Comparison of ENCODE assay signal across 9 mouse cellular contexts in the genomic region with DNA sequence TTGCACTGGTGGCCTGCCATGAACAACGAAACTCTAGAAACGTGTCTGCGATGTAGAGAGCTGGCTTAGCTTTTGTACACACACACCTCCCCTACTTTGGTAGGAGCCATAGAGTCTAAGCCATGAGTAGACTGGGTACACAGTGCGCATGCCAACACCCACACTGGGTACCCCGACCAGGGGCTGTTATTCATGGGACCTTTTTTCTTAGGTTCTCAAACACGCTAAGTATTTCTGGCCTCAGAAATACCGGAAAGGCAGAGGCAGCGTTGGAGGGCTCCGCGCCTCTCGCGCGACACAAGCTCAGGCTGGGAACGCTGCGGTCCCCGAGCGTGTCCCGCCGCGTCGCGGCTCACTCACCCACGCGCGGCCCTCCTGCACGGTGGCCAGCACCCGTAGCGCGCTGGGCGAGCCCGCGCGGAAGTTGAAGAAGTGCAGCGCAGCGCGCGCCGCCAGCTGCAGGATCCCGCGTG. TPM values are rescaled to one million over a fixed set of nuclear protein-coding genes. Genes with fewer than 3 reads are reported as not detected.
DNase-seq lines count a peak whose midpoint lies in the region; ATAC-seq and TF ChIP-seq lines count a peak whose summit lies in the region.
"Had no signal": no experiment of that assay in that cellular context is flagged by ENCODE, and none has a peak within 500 bp of the region (broad histone marks: within the 10 kb centered on the region; RNA-seq: fewer than 3 reads in every experiment).

No protein-coding gene starts in this region.

- peak overlapping the region; percentile 59 for H3K4me3 ChIP-seq in left cerebral cortex, adult 2 months
- H3K4me3 ChIP-seq in heart, embryonic 15.5 days: peak overlapping the region; percentile 57
- peak overlapping the region; percentile 64 for H3K4me3 ChIP-seq in limb, embryonic 13.5 days
- peak overlapping the region; percentile 68 for H3K4me3 ChIP-seq in midbrain, embryonic 16.5 days (ENCODE audit: low read depth, low read length)

- H3K9ac ChIP-seq in heart, embryonic 15.5 days: peak overlapping the region; percentile 53
- peak overlapping the region; percentile 80 for H3K9ac ChIP-seq in limb, embryonic 13.5 days
- peak overlapping the region; percentile 74 for H3K9ac ChIP-seq in midbrain, embryonic 16.5 days (ENCODE audit: low read depth, low read length)

- peaks cover 27% of the 10 kb centered on the region for H3K27me3 ChIP-seq in heart, embryonic 15.5 days
- peaks cover 60% of the 10 kb centered on the region for H3K27me3 ChIP-seq in limb, embryonic 13.5 days
- peaks cover 15% of the 10 kb centered on the region for H3K27me3 ChIP-seq in midbrain, embryonic 16.5 days (ENCODE audit: control insufficient read depth, insufficient read depth, low read depth, low read length)

- DNase-seq in left cerebral cortex, adult 2 months (ENCODE audit: extremely low spot score in 1 of 2, low spot score in 2 of 2): peak in 1 of 2 experiments; percentile 30
- no peak for DNase-seq in left cerebral cortex, postnatal 4 days
- DNase-seq in embryo, embryonic 10.5 days (ENCODE audit: low spot score): peak; percentile 32
- no peak for DNase-seq in ovary, postnatal 14 days (ENCODE audit: low spot score)
- DNase-seq in cerebellum, adult 9-11 months: no peak

- 6% methylated on average over 36 of the region's 40 CpGs for WGBS in heart, embryonic 15.5 days
- 5% methylated on average over 40 of the region's 40 CpGs for WGBS in limb, embryonic 13.5 days
- WGBS in midbrain, embryonic 16.5 days: 5% methylated on average over 40 of the region's 40 CpGs

- H3K27ac ChIP-seq in left cerebral cortex, adult 2 months: no peak overlapping the region
- no peak overlapping the region for H3K27ac ChIP-seq in heart, embryonic 15.5 days
- no peak overlapping the region for H3K27ac ChIP-seq in limb, embryonic 13.5 days
- H3K27ac ChIP-seq in midbrain, embryonic 16.5 days (ENCODE audit: low read length): peak overlapping the region; percentile 22; the same call in 1 of the 2 replicates
- H3K27ac ChIP-seq: macrophage had no signal

- H3K4me1 ChIP-seq in heart, embryonic 15.5 days (replicated peaks): peaks cover 6% of the 10 kb centered on the region
- 0 out of 2 replicates have a peak, but pooled peaks cover 3% of the 10 kb centered on the region for H3K4me1 ChIP-seq in limb, embryonic 13.5 days
- H3K4me1 ChIP-seq in midbrain, embryonic 16.5 days (ENCODE audit: control insufficient read depth, insufficient read depth, low read length): peaks cover 5% of the 10 kb centered on the region; the same call in 1 of the 2 replicates

- intact Hi-C loops in left cerebral cortex, adult 2 months (cut with DNase I): loop anchor here (1.0 kb wide), 1 partner anchor 53 kb away; no protein-coding TSS in a partner anchor
- intact Hi-C loops in left cerebral cortex, postnatal 4 days (cut with DNase I): loop anchor here (10.0 kb wide), 1 partner anchor 530 kb away; no protein-coding TSS in a partner anchor

- ATAC-seq in heart, embryonic 15.5 days (replicated peaks; ENCODE audit: insufficient number of reproducible peaks, insufficient read depth, low FRiP score, low read depth): peak; percentile 32; the same call in 1 of the 2 replicates
- 0 out of 2 replicates have a peak, but pooled peaks have one; percentile 38 for ATAC-seq in limb, embryonic 13.5 days (ENCODE audit: low FRiP score, low read depth)
- peak; percentile 72 for ATAC-seq in midbrain, embryonic 16.5 days

- H3K36me3 ChIP-seq in heart, embryonic 15.5 days: no peaks in the 10 kb centered on the region
- no peaks in the 10 kb centered on the region for H3K36me3 ChIP-seq in limb, embryonic 13.5 days
- H3K36me3 ChIP-seq in midbrain, embryonic 16.5 days (ENCODE audit: control insufficient read depth, insufficient read depth, low read length): no peaks in the 10 kb centered on the region

- H3K4me2 ChIP-seq in heart, embryonic 15.5 days: peak overlapping the region; percentile 99
- peak overlapping the region; percentile 100 for H3K4me2 ChIP-seq in limb, embryonic 13.5 days (replicated peaks)
- peak overlapping the region; percentile 100 for H3K4me2 ChIP-seq in midbrain, embryonic 16.5 days (ENCODE audit: low read length)

- no peaks in the 10 kb centered on the region for H3K9me3 ChIP-seq in heart, embryonic 15.5 days (replicated peaks)
- H3K9me3 ChIP-seq in limb, embryonic 13.5 days: no peaks in the 10 kb centered on the region
- no peaks in the 10 kb centered on the region for H3K9me3 ChIP-seq in midbrain, embryonic 16.5 days (replicated peaks; ENCODE audit: control insufficient read depth, low read length, poor library complexity, severe bottlenecking)

- TF ChIP-seq CTCF in left cerebral cortex, adult 2 months (IDR thresholded peaks at IDR 0.05): no peak

RNA-seq across cellular contexts. Expression of a gene that starts 0.5 kb away (rescaled TPM):
- total RNA-seq in left cerebral cortex, adult 2 months (2021): 1 to 10 TPM; 1.5 to 1.7 TPM
- 1 to 10 TPM; 1.6 to 2.0 TPM for total RNA-seq in left cerebral cortex, postnatal 4 days (2021)
- 2.5 and 3.5 TPM in 2 replicates for polyA plus RNA-seq in heart, embryonic 15.5 days (2015; fragmentation: Nextera tagmentation; extraction: Ambion mirVana)
- polyA plus RNA-seq in limb, embryonic 13.5 days (2015; fragmentation: Nextera tagmentation; extraction: Ambion mirVana): 4.9 and 6.1 TPM in 2 replicates
- 2.7 and 3.2 TPM in 2 replicates for polyA plus RNA-seq in midbrain, embryonic 16.5 days (2015; fragmentation: Nextera tagmentation; extraction: Ambion mirVana)

RNA-seq across cellular contexts. Expression of a gene that starts 51.1 kb away (rescaled TPM):
- 10 to 100 TPM; 29.9 to 36.4 TPM for total RNA-seq in left cerebral cortex, adult 2 months (2021)
- total RNA-seq in left cerebral cortex, postnatal 4 days (2021): 10 to 100 TPM; 55.3 to 55.9 TPM
- 68.8 and 71.1 TPM in 2 replicates for polyA plus RNA-seq in heart, embryonic 15.5 days (2015; fragmentation: Nextera tagmentation; extraction: Ambion mirVana)
- 94.2 and 104 TPM in 2 replicates for polyA plus RNA-seq in limb, embryonic 13.5 days (2015; fragmentation: Nextera tagmentation; extraction: Ambion mirVana)
- 149 and 186 TPM in 2 replicates for polyA plus RNA-seq in midbrain, embryonic 16.5 days (2015; fragmentation: Nextera tagmentation; extraction: Ambion mirVana)
